Mouse (Mus musculus): ENCODE data around the gene Csnk2a2.

Csnk2a2 gene

DNA sequence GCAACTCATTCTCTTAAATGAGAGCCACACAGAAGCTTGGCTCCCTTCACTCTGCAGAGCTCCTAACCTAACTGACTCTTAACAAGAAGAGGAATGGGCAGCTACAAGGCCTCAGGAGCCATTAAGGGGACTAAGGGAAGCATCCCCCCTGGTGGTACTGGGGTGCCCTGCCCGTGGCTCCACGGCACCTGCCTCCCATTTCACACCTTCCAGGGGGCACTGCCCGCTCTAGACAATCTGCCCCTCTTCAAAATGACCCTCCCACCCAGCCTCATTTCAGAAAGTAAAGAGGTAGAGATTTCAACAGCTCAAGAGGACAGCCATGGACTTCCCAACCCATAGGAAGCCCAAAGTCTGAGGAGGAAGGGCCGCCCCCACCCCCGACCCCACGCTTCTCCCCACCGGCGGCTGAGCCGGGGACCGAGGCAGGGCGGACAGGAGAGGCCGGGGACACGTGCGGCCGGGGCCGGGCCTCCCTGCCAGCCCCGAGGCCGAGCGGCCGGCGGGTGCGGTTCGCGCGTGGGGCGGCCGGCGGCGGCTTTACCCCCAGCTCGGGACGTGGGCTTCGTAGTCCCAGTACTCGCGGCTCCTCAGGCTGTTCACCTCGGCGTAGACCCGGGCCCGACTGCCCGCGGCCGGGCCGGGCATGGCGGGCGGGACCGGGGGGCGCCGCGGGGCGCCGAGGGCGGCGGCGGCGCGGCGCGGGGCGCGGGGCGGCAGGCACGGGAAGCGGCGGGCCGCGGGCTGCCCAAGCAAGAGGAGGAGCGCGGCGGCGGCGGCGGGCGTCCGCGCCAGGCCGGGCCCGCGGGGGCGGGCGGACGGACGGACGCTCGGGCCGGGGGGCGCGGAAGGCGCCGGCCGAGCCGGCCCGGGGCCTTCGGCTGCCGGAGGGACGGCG, 1.8 kb downstream of the Csnk2a2 start:
- no peak for DNase-seq (ENCODE audit: low spot score)

GRCm38 (mm10) chr8:95470008-95470407, 19.8 kb downstream of the Csnk2a2 start:
- no peak for DNase-seq (ENCODE audit: low spot score)

DNA sequence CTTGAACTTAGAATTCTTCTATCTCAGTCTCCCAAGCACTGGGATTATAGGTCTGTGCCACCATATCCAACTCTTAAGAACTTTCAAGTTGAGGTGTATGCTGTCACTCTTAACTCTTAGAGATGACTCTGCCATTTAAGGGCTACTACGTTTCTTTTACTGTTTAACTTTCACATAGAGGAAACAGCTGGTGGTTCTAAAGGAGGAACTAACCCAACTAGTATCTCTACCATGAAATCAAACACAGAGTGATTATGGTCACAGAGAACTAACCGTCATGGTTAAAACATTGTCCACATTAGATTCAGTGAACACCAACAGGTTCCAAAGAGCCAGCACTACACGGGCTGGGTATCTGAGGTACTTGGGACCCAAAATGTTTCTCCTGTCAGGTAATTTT, 20.8 kb downstream of the Csnk2a2 start:
- no peak for DNase-seq (ENCODE audit: low spot score)

- DNase-seq (ENCODE audit: low spot score) = no peak
Observed at GRCm38 (mm10) chr8:95466543-95466942, 23.3 kb downstream of the Csnk2a2 start.

GRCm38 (mm10) chr8:95452518-95452917, 37.3 kb downstream of the Csnk2a2 start:
- DNase-seq (ENCODE audit: low spot score) = no peak

DNA sequence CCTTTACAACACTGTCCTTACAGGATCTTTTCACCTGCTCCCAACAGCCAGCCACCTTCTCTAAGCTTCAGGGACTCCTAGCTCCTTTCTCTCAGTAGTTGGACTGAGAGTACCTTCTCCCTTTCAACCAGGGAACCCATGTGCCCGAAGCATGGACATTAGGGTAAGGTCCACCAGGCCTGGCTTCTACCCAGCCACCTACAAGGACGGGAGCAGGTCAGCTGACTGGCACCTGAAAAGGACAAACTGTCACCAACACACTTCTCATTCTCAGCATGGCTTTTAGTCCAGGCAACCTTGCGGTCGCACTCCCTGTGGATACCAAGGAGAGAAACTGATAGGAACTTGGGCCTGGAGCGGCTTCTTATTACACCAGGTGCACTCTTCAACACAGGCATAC, 39.6 kb downstream of the Csnk2a2 start:
- DNase-seq (ENCODE audit: low spot score) = no peak

DNA sequence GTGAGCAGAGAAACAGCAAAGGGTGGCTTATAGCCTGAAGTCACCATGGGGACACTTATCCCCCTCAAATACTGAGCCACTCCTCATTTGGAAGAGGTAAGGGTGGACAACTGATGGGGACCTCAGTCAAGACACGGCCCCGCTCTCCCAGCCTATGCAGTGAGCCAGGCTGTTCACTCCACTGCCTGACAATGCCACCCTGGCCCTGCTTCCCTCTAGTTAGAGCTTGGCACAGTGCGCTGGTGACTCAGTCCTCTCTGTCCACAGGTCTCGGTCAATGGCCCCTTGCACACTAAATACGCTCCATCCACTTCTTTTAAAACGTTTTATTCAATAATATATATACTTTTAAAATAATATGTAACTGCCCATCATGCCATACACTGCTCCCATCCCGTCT, 42.2 kb downstream of the Csnk2a2 start:
- no peak for DNase-seq (ENCODE audit: low spot score)

- DNase-seq (ENCODE audit: low spot score) = no peak
Observed at GRCm38 (mm10) chr8:95445042-95445441, 44.8 kb downstream of the Csnk2a2 start.

- DNase-seq (ENCODE audit: low spot score) = no peak
Observed at GRCm38 (mm10) chr8:95441491-95442039, 48.3 kb downstream of the Csnk2a2 start.

DNA sequence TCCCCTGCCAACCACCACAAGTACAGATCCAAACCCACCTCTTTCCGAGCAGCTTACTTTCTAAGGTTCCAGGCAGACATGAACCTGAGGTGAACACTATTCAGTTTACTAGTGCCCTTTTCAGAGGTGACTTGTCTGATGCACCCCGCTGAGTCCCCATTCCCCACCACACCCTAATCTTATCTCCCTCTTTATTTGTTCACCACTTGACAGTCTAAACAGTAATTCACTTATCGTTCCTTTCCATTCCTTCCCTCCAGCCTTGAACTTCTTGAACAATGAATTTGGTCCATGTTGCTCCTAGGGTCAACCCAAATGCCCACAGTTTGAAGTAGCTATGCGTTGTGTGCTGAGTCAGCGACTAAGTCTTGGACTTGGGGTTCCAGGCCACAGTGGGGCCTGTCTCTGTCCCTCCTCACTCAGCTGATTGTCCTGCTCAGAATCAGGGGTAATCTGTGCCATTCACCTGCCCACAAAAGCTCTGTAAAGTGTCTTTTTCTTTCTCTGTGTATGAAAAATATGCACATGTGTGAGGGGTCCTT, 49.6 kb downstream of the Csnk2a2 start:
- DNase-seq (ENCODE audit: low spot score) = no peak

GRCm38 (mm10) chr8:95439421-95439820, 50.4 kb downstream of the Csnk2a2 start:
- no peak for DNase-seq (ENCODE audit: low spot score)

DNA sequence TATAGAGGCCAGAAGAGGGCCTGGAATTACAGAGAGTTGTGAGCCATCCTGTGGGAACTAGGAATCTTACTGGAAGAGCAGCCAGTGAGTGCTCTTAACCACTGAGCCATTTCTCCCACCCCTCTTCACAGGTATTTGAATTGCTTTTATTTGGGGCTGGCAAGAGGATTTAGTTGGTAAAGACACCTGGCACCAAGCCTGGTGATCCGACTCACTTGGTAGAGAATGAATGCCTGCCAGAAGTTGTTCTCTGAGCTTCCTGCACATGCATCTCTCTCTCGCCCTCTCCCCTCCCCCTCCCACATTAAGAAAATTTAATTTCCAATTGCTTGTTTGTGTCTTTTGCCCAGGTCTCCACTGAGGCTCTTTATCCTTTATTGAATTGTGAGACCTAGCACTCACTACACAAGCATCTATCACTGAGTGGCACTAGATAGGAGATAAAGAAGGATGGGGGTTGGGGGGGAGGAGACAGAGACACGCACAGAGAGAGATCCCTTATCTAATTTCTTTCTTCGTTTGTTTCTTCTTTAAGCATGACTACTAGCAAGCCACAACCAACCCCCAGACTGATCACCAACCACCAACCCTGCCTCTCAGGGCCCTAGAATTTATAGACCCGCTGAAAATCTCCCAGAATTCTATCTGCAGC, 52.4 kb downstream of the Csnk2a2 start:
- no peak for DNase-seq (ENCODE audit: low spot score)

GRCm38 (mm10) chr8:95435930-95436329, 53.9 kb downstream of the Csnk2a2 start:
- DNase-seq (ENCODE audit: low spot score) = no peak

GRCm38 (mm10) chr8:95435471-95435870, 54.4 kb downstream of the Csnk2a2 start:
- no peak for DNase-seq (ENCODE audit: low spot score)

- DNase-seq (ENCODE audit: low spot score) = peak; percentile 99
Observed at GRCm38 (mm10) chr8:95434686-95435439, 55.0 kb downstream of the Csnk2a2 start, which contains the start of gene Cfap20. Gene Cfap20, minus strand, starts transcription at chr8:95434869.

- no peak for DNase-seq (ENCODE audit: low spot score)
Observed at GRCm38 (mm10) chr8:95434233-95434632, 55.6 kb downstream of the Csnk2a2 start.

GRCm38 (mm10) chr8:95433124-95433523, 56.7 kb downstream of the Csnk2a2 start:
- DNase-seq (ENCODE audit: low spot score) = no peak

GRCm38 (mm10) chr8:95432471-95432870, 57.4 kb downstream of the Csnk2a2 start:
- no peak for DNase-seq (ENCODE audit: low spot score)

GRCm38 (mm10) chr8:95429945-95430344, 59.9 kb downstream of the Csnk2a2 start:
- DNase-seq (ENCODE audit: low spot score) = peak; percentile 48

DNA sequence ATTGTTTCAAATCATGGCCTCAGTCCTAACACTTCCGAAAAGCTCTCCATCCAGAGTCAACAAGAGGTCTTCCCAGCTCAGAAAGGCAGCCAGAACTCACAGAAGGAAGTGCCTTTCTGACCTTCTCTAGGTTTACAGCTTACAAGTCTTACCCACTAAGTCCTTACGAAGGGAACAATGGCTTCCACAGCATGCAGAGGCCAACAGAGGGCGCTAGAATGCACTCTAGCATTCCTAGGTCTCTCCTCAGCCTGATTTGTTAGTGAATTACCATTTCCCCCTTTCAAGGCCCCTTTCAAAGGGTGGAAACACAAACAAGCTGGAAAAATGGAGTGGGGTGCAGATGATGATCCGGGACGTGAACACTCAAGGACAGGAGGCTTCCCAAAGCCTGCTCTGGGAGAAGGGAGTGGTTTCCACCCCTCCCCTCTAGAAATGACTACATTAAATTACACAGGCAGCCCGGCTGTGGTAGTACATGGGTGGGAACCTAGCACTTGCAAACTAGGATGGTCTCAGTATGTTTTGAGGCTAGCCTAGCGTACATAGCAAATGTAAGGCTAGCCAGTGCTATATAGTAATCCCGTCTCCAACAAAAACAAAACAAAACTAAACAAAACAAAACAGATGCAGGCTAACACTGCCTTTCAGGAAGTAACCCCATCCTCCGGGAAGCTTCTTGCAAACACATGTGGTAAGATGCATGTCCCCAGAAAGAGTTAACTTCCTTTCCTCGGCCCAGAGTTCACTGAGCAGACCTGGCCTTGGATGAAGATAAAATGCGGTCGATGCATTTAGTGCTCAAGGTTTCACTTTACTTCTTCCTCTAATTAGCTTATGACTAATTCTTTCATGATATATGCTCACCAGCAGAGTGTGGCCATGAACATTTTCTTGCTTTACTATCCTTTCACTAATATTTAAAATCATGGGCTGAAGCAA, 62.0 kb downstream of the Csnk2a2 start:
- DNase-seq (ENCODE audit: low spot score) = peak; percentile 88

DNA sequence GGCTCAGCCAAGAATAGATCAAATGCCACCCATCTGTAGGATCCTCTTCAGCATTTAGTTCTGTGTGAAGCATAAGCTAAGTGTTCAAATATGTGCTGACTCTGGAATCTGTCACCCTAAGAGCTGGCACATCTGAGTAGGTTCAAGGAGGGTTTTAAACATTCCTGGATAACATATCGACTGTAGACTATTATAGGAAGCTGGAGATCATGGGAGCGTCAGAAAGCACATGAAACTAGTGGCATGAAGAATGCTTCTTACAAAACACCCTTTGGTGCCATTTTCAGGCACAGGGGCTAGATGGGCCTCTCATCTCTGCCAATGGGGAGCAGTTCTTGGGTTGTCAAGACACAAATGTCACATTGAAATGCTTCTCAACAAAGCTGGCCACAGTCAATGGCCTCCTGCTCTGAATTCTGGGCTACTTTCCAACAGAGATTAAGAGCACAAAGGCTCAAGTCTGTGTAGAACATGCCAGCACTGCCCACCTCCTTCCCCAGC, 63.0 kb downstream of the Csnk2a2 start:
- peak; percentile 51 for DNase-seq (ENCODE audit: low spot score)
